Comparison of ENCODE assay signal across 19 mouse cellular contexts in the genomic region with DNA sequence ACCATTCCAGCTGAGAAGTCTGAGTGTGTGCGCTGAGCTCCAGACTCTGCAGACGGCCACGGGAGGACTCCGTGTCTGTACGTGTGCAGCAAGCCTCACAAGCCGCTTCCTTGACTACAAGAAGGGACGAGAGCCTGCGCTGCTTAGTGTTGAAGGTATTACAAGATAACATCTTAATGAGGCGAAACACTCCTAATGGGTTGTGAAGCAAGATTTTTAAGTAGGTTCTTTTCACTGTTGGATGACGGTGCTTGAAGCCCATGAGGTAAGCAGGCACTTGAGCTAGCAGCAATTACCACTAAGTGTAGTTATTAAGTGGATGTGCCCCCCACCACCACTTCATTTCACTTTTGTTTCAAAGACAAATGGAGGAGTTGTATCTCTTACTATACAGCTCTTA.
"Had no signal": no experiment of that assay in that cellular context is flagged by ENCODE, and none has a peak within 500 bp of the region (broad histone marks: within the 10 kb centered on the region; RNA-seq: fewer than 3 reads in every experiment).

No protein-coding gene starts in this region.

- ATAC-seq: liver, postnatal 0 days; midbrain, embryonic 13.5 days; midbrain, embryonic 15.5 days had no signal

- H3K9me3 ChIP-seq: liver, embryonic 13.5 days; liver, embryonic 15.5 days; lung, embryonic 15.5 days; megakaryocyte, embryonic 14.5 days; midbrain, embryonic 13.5 days; midbrain, embryonic 15.5 days; neural tube, embryonic 12.5 days had no signal

- H3K27me3 ChIP-seq: liver, embryonic 13.5 days; liver, embryonic 15.5 days; lung, embryonic 15.5 days; megakaryocyte, embryonic 14.5 days; midbrain, embryonic 13.5 days; midbrain, embryonic 15.5 days; neural tube, embryonic 12.5 days had no signal

- H3K4me2 ChIP-seq: liver, embryonic 11.5 days; liver, embryonic 13.5 days; liver, embryonic 15.5 days; lung, embryonic 15.5 days; midbrain, embryonic 13.5 days; midbrain, embryonic 15.5 days; neural tube, embryonic 12.5 days had no signal

- H3K4me1 ChIP-seq: liver, embryonic 13.5 days; liver, embryonic 15.5 days; megakaryocyte, embryonic 14.5 days; midbrain, embryonic 15.5 days; neural tube, embryonic 12.5 days had no signal

- H3K9ac ChIP-seq: liver, embryonic 13.5 days; liver, embryonic 15.5 days; liver, postnatal 0 days; lung, embryonic 15.5 days; midbrain, embryonic 13.5 days; midbrain, embryonic 15.5 days; neural tube, embryonic 12.5 days had no signal

- H3K36me3 ChIP-seq: liver, embryonic 13.5 days; liver, embryonic 15.5 days; lung, embryonic 15.5 days; midbrain, embryonic 13.5 days; midbrain, embryonic 15.5 days; neural tube, embryonic 12.5 days had no signal

- H3K27ac ChIP-seq: liver, embryonic 13.5 days; liver, embryonic 15.5 days; lung, embryonic 15.5 days; macrophage; midbrain, embryonic 13.5 days; midbrain, embryonic 15.5 days; neural tube, embryonic 12.5 days had no signal

- H3K4me3 ChIP-seq: liver, embryonic 13.5 days; liver, embryonic 15.5 days; lung, embryonic 15.5 days; megakaryocyte, embryonic 14.5 days; midbrain, embryonic 13.5 days; midbrain, embryonic 15.5 days; neural tube, embryonic 12.5 days had no signal

- DNase-seq: liver; liver, embryonic 13.5 days; liver, postnatal 0 days; retina, postnatal 1 day; right cerebral cortex, adult 18-20 months; right cerebral cortex, postnatal 25 days; right cerebral cortex, postnatal 4 days; spleen, adult 18-20 months; thymus, adult 18-20 months; thymus, postnatal 14 days; thymus, postnatal 36 days had no signal
